Mouse (Mus musculus) lung, postnatal 0 days (tissue): Measurements from ENCODE around the gene Tmem269. TPM values are rescaled to one million over a fixed set of nuclear protein-coding genes. Genes with fewer than 3 reads are reported as not detected.
A peak's percentile ranks its signal among the peaks of the same experiment; 100 is the strongest.

Experiments used
- ATAC-seq: fragments of 200-750 bp; cut with Nextera tagmentation; 2 replicates; pipeline ENCODE4 v1.8.0; 2017; ENCODE audit warnings: moderate library complexity
- DNase-seq: peaks from one replicate; pipeline ENCODE4 v3.0.0-alpha.2; 2016; ENCODE audit warnings: low spot score
- H3K27ac ChIP-seq: fragments of 300-500 bp; sonication (generic); 2 replicates; pipeline ENCODE4 v1.5.1; 2014; ENCODE audit warnings: antibody characterized with exemption, mild to moderate bottlenecking, low read length, mixed read lengths
- H3K27me3 ChIP-seq: fragments of 300-500 bp; sonication (generic); replicated peaks from 2 replicates; pipeline ENCODE4 v1.6.1; 2014; ENCODE audit warnings: low read length, mixed read lengths; ENCODE audit not compliant: insufficient read depth
- H3K36me3 ChIP-seq: fragments of 300-500 bp; sonication (generic); 2 replicates; pipeline ENCODE4 v1.6.1; 2014; ENCODE audit warnings: low read length, mixed read lengths; ENCODE audit not compliant: insufficient read depth
- H3K4me1 ChIP-seq: fragments of 300-500 bp; sonication (generic); 2 replicates; pipeline ENCODE4 v1.6.1; 2014; ENCODE audit warnings: antibody characterized with exemption, low read depth, low read length, mixed read lengths; ENCODE audit not compliant: insufficient read depth
- H3K4me2 ChIP-seq: fragments of 300-500 bp; sonication (generic); replicated peaks from 2 replicates; pipeline ENCODE4 v1.6.1; 2014; ENCODE audit warnings: low read depth, mild to moderate bottlenecking, low read length, moderate library complexity, mixed read lengths
- H3K4me3 ChIP-seq: fragments of 300-500 bp; sonication (generic); 2 replicates; pipeline ENCODE4 v1.5.1; 2014; ENCODE audit warnings: low read depth, low read length
- H3K9ac ChIP-seq: fragments of 300-500 bp; sonication (generic); replicated peaks from 2 replicates; pipeline ENCODE4 v1.6.1; 2014; ENCODE audit warnings: low read depth, mild to moderate bottlenecking
- H3K9me3 ChIP-seq: fragments of 300-500 bp; sonication (generic); 2 replicates; pipeline ENCODE4 v1.6.1; 2016; ENCODE audit warnings: low read length, mixed read lengths
- CTCF ChIP-seq: IDR thresholded peaks from 2 replicates; pipeline ENCODE4 v1.5.1; 2016; ENCODE audit warnings: antibody characterized with exemption, mild to moderate bottlenecking
- EP300 ChIP-seq: IDR thresholded peaks from 2 replicates; pipeline ENCODE4 v1.6.1; 2016; ENCODE audit warnings: antibody characterized with exemption, mild to moderate bottlenecking, control low read depth
- WGBS: fragments of 180-500 bp; shearing (Covaris S2); extraction: QIAGEN DNeasy Blood & Tissue Kit; methylation state at CpG from one replicate; pipeline ENCODE4 v1.1.7; 2014; 5-methylcytosine and 5-hydroxymethylcytosine counted together
- polyA plus RNA-seq: library from polyadenylated mRNA; unstranded; fragments of >200 nt; fragmentation: Nextera tagmentation; extraction: Ambion mirVana; gene quantifications from 2 replicates; pipeline ENCODE4 v1.2.1, GENCODE M21; 2015

The Tmem269 gene
- polyA plus RNA-seq, 1 experiment from 2014 or later = 0.10 TPM

- 0 out of 2 replicates have a peak, but pooled peaks cover 6% of the 10 kb centered on the region for H3K4me1 ChIP-seq
- TF ChIP-seq CTCF (no peak), EP300 (no peak)
- H3K36me3 ChIP-seq = no peaks in the 10 kb centered on the region
- WGBS = 51% methylated on average over 6 of the region's 6 CpGs
- no peak overlapping the region for H3K9ac ChIP-seq
- H3K27me3 ChIP-seq = no peaks in the 10 kb centered on the region
- no peak overlapping the region for H3K4me2 ChIP-seq
- no peak for DNase-seq
- H3K4me3 ChIP-seq = no peak overlapping the region
- ATAC-seq = no peak
- H3K27ac ChIP-seq = no peak overlapping the region
- no peaks in the 10 kb centered on the region for H3K9me3 ChIP-seq
Measured at GRCm38 (mm10) chr4:119257083-119257482, 39.1 kb upstream of the Tmem269 start.

GRCm38 (mm10) chr4:119255351-119255750 is 37.3 kb upstream of the Tmem269 start, which contains the start of gene Cldn19:
TSS of gene Cldn19 (plus strand) at chr4:119255414.
- Histone ChIP-seq H3K27me3 (no peaks in the 10 kb centered on the region), H3K27ac (no peak within 1 kb of the TSS), H3K36me3 (no peaks in the 10 kb centered on the region), H3K4me1 (0 out of 2 replicates have a peak, but pooled peaks cover 6% of the 10 kb centered on the region), H3K9me3 (no peaks in the 10 kb centered on the region), H3K4me2 (no peak within 1 kb of the TSS), H3K4me3 (no peak within 1 kb of the TSS), H3K9ac (no peak within 1 kb of the TSS)
- DNase-seq = no peak
- no peak for ATAC-seq
- 78% methylated on average over 12 of the region's 12 CpGs for WGBS
- TF ChIP-seq EP300 (no peak), CTCF (no peak)

- no peaks in the 10 kb centered on the region for H3K36me3 ChIP-seq
- no peak overlapping the region for H3K4me3 ChIP-seq
- H3K4me2 ChIP-seq = no peak overlapping the region
- no peaks in the 10 kb centered on the region for H3K9me3 ChIP-seq
- 43% methylated on average over 9 of the region's 9 CpGs for WGBS
- no peak overlapping the region for H3K9ac ChIP-seq
- DNase-seq (no peak), ATAC-seq (peak; percentile 47)
- TF ChIP-seq CTCF (no peak), EP300 (no peak)
- H3K27me3 ChIP-seq = no peaks in the 10 kb centered on the region
- H3K4me1 ChIP-seq = 0 out of 2 replicates have a peak, but pooled peaks cover 6% of the 10 kb centered on the region
- no peak overlapping the region for H3K27ac ChIP-seq
Measured at GRCm38 (mm10) chr4:119254012-119254618, 36.1 kb upstream of the Tmem269 start.

- Histone ChIP-seq H3K4me1 (peaks cover 13% of the 10 kb centered on the region; the same call in 1 of the 2 replicates), H3K4me3 (no peak overlapping the region), H3K4me2 (no peak overlapping the region), H3K36me3 (no peaks in the 10 kb centered on the region), H3K27me3 (no peaks in the 10 kb centered on the region), H3K9ac (no peak overlapping the region), H3K9me3 (no peaks in the 10 kb centered on the region), H3K27ac (no peak overlapping the region)
- no peak for TF ChIP-seq EP300
- TF ChIP-seq CTCF = no peak
- WGBS = 40% methylated on average over 7 of the region's 7 CpGs
- ATAC-seq (no peak), DNase-seq (no peak)
Measured at GRCm38 (mm10) chr4:119252025-119252808, 34.2 kb upstream of the Tmem269 start.

- Histone ChIP-seq H3K9me3 (no peaks in the 10 kb centered on the region), H3K27me3 (no peaks in the 10 kb centered on the region), H3K4me3 (no peak overlapping the region), H3K9ac (no peak overlapping the region), H3K36me3 (no peaks in the 10 kb centered on the region), H3K4me1 (peaks cover 7% of the 10 kb centered on the region), H3K4me2 (no peak overlapping the region), H3K27ac (0 out of 2 replicates have a peak overlapping the region, but pooled peaks have one; percentile 34)
- 54% methylated on average over 11 of the region's 11 CpGs for WGBS
- DNase-seq (peak; percentile 84), ATAC-seq (peak; percentile 39)
- no peak for TF ChIP-seq EP300
- no peak for TF ChIP-seq CTCF
Measured at GRCm38 (mm10) chr4:119248407-119248965, 30.5 kb upstream of the Tmem269 start.

GRCm38 (mm10) chr4:119247462-119248235 is 29.6 kb upstream of the Tmem269 start:
- ATAC-seq = peak; percentile 90
- H3K4me2 ChIP-seq = no peak overlapping the region
- WGBS = 33% methylated on average over 12 of the region's 13 CpGs
- peak; percentile 93 for DNase-seq
- H3K9me3 ChIP-seq = no peaks in the 10 kb centered on the region
- no peak overlapping the region for H3K9ac ChIP-seq
- peak; percentile 54; the same call in 1 of the 2 replicates for TF ChIP-seq EP300
- peak; percentile 96 for TF ChIP-seq CTCF
- H3K27me3 ChIP-seq = no peaks in the 10 kb centered on the region
- no peaks in the 10 kb centered on the region for H3K36me3 ChIP-seq
- peak overlapping the region; percentile 70; the same call in 1 of the 2 replicates for H3K27ac ChIP-seq
- peaks cover 7% of the 10 kb centered on the region for H3K4me1 ChIP-seq
- no peak overlapping the region for H3K4me3 ChIP-seq
